28 mouse cellular contexts compared by ENCODE assay signal in genomic region chr10:67901179-67901578, GRCm38 (mm10). TPM values are rescaled to one million over a fixed set of nuclear protein-coding genes. Genes with fewer than 3 reads are reported as not detected.
DNase-seq lines count a peak whose midpoint lies in the region; ATAC-seq lines count a peak whose summit lies in the region.
"Had no signal": no experiment of that assay in that cellular context is flagged by ENCODE, and none has a peak within 500 bp of the region (broad histone marks: within the 10 kb centered on the region; RNA-seq: fewer than 3 reads in every experiment).

No protein-coding gene starts in this region.

- no peaks in the 10 kb centered on the region for H3K27me3 ChIP-seq in forebrain, embryonic 14.5 days (replicated peaks; ENCODE audit: control insufficient read depth, insufficient read depth, low read length)
- no peaks in the 10 kb centered on the region for H3K27me3 ChIP-seq in forebrain, embryonic 15.5 days
- peaks cover 9% of the 10 kb centered on the region; the same call in 1 of the 2 replicates for H3K27me3 ChIP-seq in midbrain, embryonic 14.5 days (ENCODE audit: control insufficient read depth, insufficient read depth, low read length)
- H3K27me3 ChIP-seq: CH12.LX; embryonic facial prominence, embryonic 15.5 days; heart, embryonic 13.5 days; hindbrain, embryonic 12.5 days; neural tube, embryonic 13.5 days; Patski had no signal

- DNase-seq in forebrain, embryonic 14.5 days (ENCODE audit: low spot score) = peak; percentile 28
- peak; percentile 6 for DNase-seq in embryo, embryonic 9.5 days (ENCODE audit: extremely low spot score)
- peak; percentile 60 for DNase-seq in midbrain, embryonic 14.5 days
- peak; percentile 63 for DNase-seq in retina, postnatal 7 days (ENCODE audit: low read depth, low spot score)
- no peak for DNase-seq in layer of hippocampus, adult 9-11 months
- DNase-seq: B cell, adult 2 months; cerebellum, adult 18-20 months; cerebellum, postnatal 14 days; gastrocnemius, postnatal 14 days; heart, adult 18-20 months; heart, postnatal 14 days; kidney, postnatal 36 days; lung, postnatal 4 days; thymus, adult 2 months had no signal

- H3K27ac ChIP-seq in forebrain, embryonic 14.5 days (ENCODE audit: low read depth, low read length) = no peak overlapping the region
- no peak overlapping the region for H3K27ac ChIP-seq in forebrain, embryonic 15.5 days (replicated peaks)
- no peak overlapping the region for H3K27ac ChIP-seq in midbrain, embryonic 14.5 days (replicated peaks; ENCODE audit: low read depth, low read length)
- H3K27ac ChIP-seq: embryonic facial prominence, embryonic 15.5 days; heart, embryonic 13.5 days; hindbrain, embryonic 12.5 days; neural tube, embryonic 13.5 days; stomach, postnatal 0 days had no signal

- ATAC-seq in forebrain, embryonic 14.5 days = no peak
- ATAC-seq in forebrain, embryonic 15.5 days (replicated peaks) = no peak
- ATAC-seq in midbrain, embryonic 14.5 days (ENCODE audit: low FRiP score, low TSS enrichment) = no peak; the same call in 1 of the 2 replicates
- ATAC-seq in cerebellum, adult (ENCODE audit: insufficient number of reproducible peaks, low FRiP score, low TSS enrichment) = no peak
- ATAC-seq: intestine, postnatal 0 days; Patski had no signal

- no peak overlapping the region for H3K4me3 ChIP-seq in forebrain, embryonic 14.5 days (ENCODE audit: low read depth, low read length)
- no peak overlapping the region for H3K4me3 ChIP-seq in forebrain, embryonic 15.5 days
- no peak overlapping the region for H3K4me3 ChIP-seq in midbrain, embryonic 14.5 days (replicated peaks; ENCODE audit: low read depth, low read length)
- H3K4me3 ChIP-seq: embryonic facial prominence, embryonic 15.5 days; heart, embryonic 13.5 days; hindbrain, embryonic 12.5 days; myocyte; neural tube, embryonic 13.5 days had no signal

- no peaks in the 10 kb centered on the region for H3K36me3 ChIP-seq in forebrain, embryonic 14.5 days (ENCODE audit: control insufficient read depth, insufficient read depth, low read length)
- H3K36me3 ChIP-seq in forebrain, embryonic 15.5 days = no peaks in the 10 kb centered on the region
- H3K36me3 ChIP-seq in midbrain, embryonic 14.5 days (ENCODE audit: control insufficient read depth, insufficient read depth, low read length) = no peaks in the 10 kb centered on the region
- H3K36me3 ChIP-seq: G1E; heart, embryonic 13.5 days; hindbrain, embryonic 12.5 days; neural tube, embryonic 13.5 days had no signal

- H3K4me2 ChIP-seq in forebrain, embryonic 14.5 days (ENCODE audit: low read length) = no peak overlapping the region
- H3K4me2 ChIP-seq in forebrain, embryonic 15.5 days (replicated peaks) = no peak overlapping the region
- no peak overlapping the region for H3K4me2 ChIP-seq in midbrain, embryonic 14.5 days (ENCODE audit: low read length)
- H3K4me2 ChIP-seq: embryonic facial prominence, embryonic 15.5 days; heart, embryonic 13.5 days; hindbrain, embryonic 12.5 days; neural tube, embryonic 13.5 days had no signal

- 4% methylated on average over 5 of the region's 5 CpGs for WGBS in forebrain, embryonic 14.5 days
- WGBS in forebrain, embryonic 15.5 days = 6% methylated on average over 5 of the region's 5 CpGs
- whole genome bisulfite sequencing in midbrain, embryonic 14.5 days = 7% methylated on average over 5 of the region's 5 CpGs

- no peaks in the 10 kb centered on the region for H3K9me3 ChIP-seq in forebrain, embryonic 14.5 days (replicated peaks; ENCODE audit: control insufficient read depth, low read length)
- H3K9me3 ChIP-seq in forebrain, embryonic 15.5 days = no peaks in the 10 kb centered on the region
- H3K9me3 ChIP-seq in midbrain, embryonic 14.5 days (ENCODE audit: control insufficient read depth, low read length) = no peaks in the 10 kb centered on the region
- H3K9me3 ChIP-seq: embryonic facial prominence, embryonic 15.5 days; heart, embryonic 13.5 days; hindbrain, embryonic 12.5 days; neural tube, embryonic 13.5 days had no signal

- no peaks in the 10 kb centered on the region for H3K4me1 ChIP-seq in forebrain, embryonic 14.5 days (ENCODE audit: control insufficient read depth, insufficient read depth, low read length)
- no peaks in the 10 kb centered on the region for H3K4me1 ChIP-seq in forebrain, embryonic 15.5 days
- no peaks in the 10 kb centered on the region for H3K4me1 ChIP-seq in midbrain, embryonic 14.5 days (ENCODE audit: control insufficient read depth, insufficient read depth, low read length)
- H3K4me1 ChIP-seq: embryonic facial prominence, embryonic 15.5 days; heart, embryonic 13.5 days; hindbrain, embryonic 12.5 days; neural tube, embryonic 13.5 days had no signal

- H3K9ac ChIP-seq in forebrain, embryonic 14.5 days (ENCODE audit: low read length) = no peak overlapping the region
- H3K9ac ChIP-seq in forebrain, embryonic 15.5 days (replicated peaks) = no peak overlapping the region
- H3K9ac ChIP-seq in midbrain, embryonic 14.5 days (replicated peaks; ENCODE audit: low read length) = no peak overlapping the region
- H3K9ac ChIP-seq: embryonic facial prominence, embryonic 15.5 days; heart, embryonic 13.5 days; hindbrain, embryonic 12.5 days; neural tube, embryonic 13.5 days had no signal

RNA-seq across cellular contexts. Expression of gene Zfp365, which starts 11.3 kb away (rescaled TPM):
- 1.2 and 1.8 TPM in 2 replicates for polyA plus RNA-seq in forebrain, embryonic 14.5 days (2014; fragmentation: Nextera tagmentation; extraction: Ambion mirVana)
- polyA plus RNA-seq in forebrain, embryonic 15.5 days (2015; fragmentation: Nextera tagmentation; extraction: Ambion mirVana) = 3.3 and 4.4 TPM in 2 replicates
- polyA plus RNA-seq in midbrain, embryonic 14.5 days (2014; fragmentation: Nextera tagmentation; extraction: Ambion mirVana) = 3.5 and 4.6 TPM in 2 replicates
- polyA plus RNA-seq: G1E; liver, adult 2 months; liver, embryonic 16.5 days had no signal
